Mouse (Mus musculus) liver, embryonic 14.5 days (tissue): ENCODE measurements around the gene Lrp2. TPM values are rescaled to one million over a fixed set of nuclear protein-coding genes. Genes with fewer than 3 reads are reported as not detected.

Experiments
- ATAC-seq: fragments of 200-750 bp; cut with Nextera tagmentation; 2 replicates; pipeline ENCODE4 v1.8.0; 2017; ENCODE audit warnings: moderate number of reproducible peaks, mild to moderate bottlenecking, moderate library complexity; ENCODE audit not compliant: insufficient read depth
- DNase-seq, 3 experiments: peaks; one replicate each; pipeline ENCODE4 v3.0.0-alpha.2; 2012 to 2013; ENCODE audit warnings: low read depth in 3 of 3, low spot score in 3 of 3
- H3K27ac ChIP-seq: fragments of 300-500 bp; sonication (generic); 2 replicates; pipeline ENCODE4 v1.5.1; 2014; ENCODE audit warnings: moderate library complexity, mild to moderate bottlenecking, control low read depth, inconsistent platforms
- H3K27me3 ChIP-seq: fragments of 300-500 bp; sonication (generic); 2 replicates; pipeline ENCODE4 v1.6.1; 2014; ENCODE audit warnings: mild to moderate bottlenecking, low read length, moderate library complexity; ENCODE audit not compliant: control insufficient read depth, insufficient read depth
- H3K36me3 ChIP-seq: fragments of 300-500 bp; sonication (generic); replicated peaks from 2 replicates; pipeline ENCODE4 v1.6.1; 2014; ENCODE audit warnings: low read depth; ENCODE audit not compliant: control insufficient read depth, insufficient read depth
- H3K4me1 ChIP-seq, 2 experiments: fragments of 200-500 bp in 1 of 2; fragments of 300-500 bp in 1 of 2; sonication (generic) in 1 of 2; replicated peaks; 2 replicates each; pipeline ENCODE4 v1.6.1; 2012 to 2014; ENCODE audit warnings: antibody characterized with exemption in 1 of 2, inconsistent platforms in 1 of 2, low read length in 1 of 2; ENCODE audit not compliant: control insufficient read depth in 2 of 2, insufficient read depth in 2 of 2
- H3K4me2 ChIP-seq: fragments of 300-500 bp; sonication (generic); 2 replicates; pipeline ENCODE4 v1.6.1; 2014; ENCODE audit warnings: low read depth, mild to moderate bottlenecking, control low read depth, moderate library complexity
- H3K4me3 ChIP-seq, 2 experiments: fragments of 200-500 bp in 1 of 2; fragments of 300-500 bp in 1 of 2; sonication (generic) in 1 of 2; 2 replicates each; pipeline ENCODE4 v1.5.1; 2012 to 2014; ENCODE audit warnings: low read depth in 2 of 2, low read length in 2 of 2, mild to moderate bottlenecking in 2 of 2, control low read depth in 1 of 2, inconsistent platforms in 1 of 2, moderate library complexity in 1 of 2; ENCODE audit not compliant: insufficient read depth in 1 of 2
- H3K9ac ChIP-seq: fragments of 300-500 bp; sonication (generic); replicated peaks from 2 replicates; pipeline ENCODE4 v1.6.1; 2014; ENCODE audit warnings: mild to moderate bottlenecking, control low read depth, moderate library complexity
- H3K9me3 ChIP-seq: fragments of 300-500 bp; sonication (generic); 2 replicates; pipeline ENCODE4 v1.6.1; 2016; ENCODE audit warnings: low read length, mixed read lengths; ENCODE audit not compliant: control insufficient read depth
- CTCF ChIP-seq: IDR thresholded peaks from 2 replicates; pipeline ENCODE4 v1.5.1; 2016; ENCODE audit warnings: antibody characterized with exemption, low read depth, control low read depth
- EP300 ChIP-seq: IDR thresholded peaks from 2 replicates; pipeline ENCODE4 v1.6.1; 2016; ENCODE audit warnings: antibody characterized with exemption, low read depth
- WGBS: fragments of 180-500 bp; shearing (Covaris S2); extraction: QIAGEN DNeasy Blood & Tissue Kit; methylation state at CpG from one replicate; pipeline ENCODE4 v1.1.7; 2014; ENCODE audit not compliant: insufficient replicate concordance; 5-methylcytosine and 5-hydroxymethylcytosine counted together
- polyA plus RNA-seq, 2 experiments: library from polyadenylated mRNA; depleted of rRNA in 1 of 2; stranded (reverse) in 1 of 2; unstranded in 1 of 2; fragments of >200 nt; fragmentation: Nextera tagmentation in 1 of 2; extraction: Ambion mirVana in 1 of 2; gene quantifications; 2 replicates each; pipeline versions ENCODE4 v1.2.1 to v1.2.3; 2012 to 2014

The Lrp2 gene
- polyA plus RNA-seq, 2 experiments = 0.07 to 0.11 TPM

DNA sequence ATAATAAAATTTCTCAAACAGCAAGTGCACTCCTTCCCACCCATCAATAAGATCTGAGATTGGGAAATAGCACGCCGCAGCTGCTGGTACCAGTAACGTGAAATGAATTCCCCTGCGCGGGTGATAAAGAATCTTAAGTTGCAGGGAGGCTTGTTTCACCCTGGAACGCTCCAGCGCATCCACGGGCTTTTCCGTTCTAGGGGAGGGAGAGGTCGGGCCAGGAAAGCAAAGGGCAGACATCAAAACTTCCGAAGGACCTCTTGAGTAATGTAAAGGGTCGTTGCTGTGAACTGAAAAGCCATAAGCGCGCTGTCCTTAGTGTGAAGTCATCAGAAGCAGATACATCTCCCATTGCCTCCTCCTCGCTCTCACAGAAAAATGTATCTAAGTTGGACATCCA is 26.5 kb downstream of the Lrp2 start:
- ATAC-seq (no peak), DNase-seq (no peak)
- WGBS = 65% methylated on average over 15 of the region's 15 CpGs
- no peak overlapping the region for H3K9ac ChIP-seq
- H3K4me1 ChIP-seq = peaks cover 0 to 7% of the 10 kb centered on the region in 2 experiments; a peak in 1 of 4 replicates
- no peaks in the 10 kb centered on the region for H3K36me3 ChIP-seq
- no peaks in the 10 kb centered on the region for H3K9me3 ChIP-seq
- no peak overlapping the region for H3K4me3 ChIP-seq
- no peaks in the 10 kb centered on the region for H3K27me3 ChIP-seq
- TF ChIP-seq EP300 (no peak), CTCF (no peak)
- H3K27ac ChIP-seq = no peak overlapping the region
- no peak overlapping the region for H3K4me2 ChIP-seq

DNA sequence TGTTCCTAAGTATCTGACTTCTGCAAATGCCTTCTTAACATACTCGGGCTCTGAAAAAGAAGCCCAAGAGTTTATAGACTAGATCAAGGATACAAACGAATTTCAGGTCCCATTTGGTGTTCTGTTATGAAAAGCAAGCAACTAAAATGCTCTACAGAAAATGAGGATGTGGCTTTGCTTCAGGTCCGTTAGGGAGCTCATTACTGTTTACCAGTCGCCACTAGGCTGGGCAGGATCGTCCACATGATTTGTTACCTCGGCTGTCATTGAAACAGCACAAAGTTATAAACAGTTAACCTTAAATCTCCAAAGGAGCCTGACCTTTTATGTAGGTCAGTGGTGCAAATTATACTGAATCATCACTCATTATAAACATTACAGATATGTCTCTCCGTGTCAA is 29.2 kb downstream of the Lrp2 start:
- H3K4me3 ChIP-seq = no peak overlapping the region
- no peaks in the 10 kb centered on the region for H3K4me1 ChIP-seq
- H3K36me3 ChIP-seq = no peaks in the 10 kb centered on the region
- ATAC-seq (no peak), DNase-seq (no peak)
- no peak overlapping the region for H3K9ac ChIP-seq
- H3K9me3 ChIP-seq = no peaks in the 10 kb centered on the region
- H3K27me3 ChIP-seq = no peaks in the 10 kb centered on the region
- TF ChIP-seq EP300 (no peak), CTCF (no peak)
- 30% methylated on average over 7 of the region's 7 CpGs for WGBS
- H3K27ac ChIP-seq = no peak overlapping the region
- H3K4me2 ChIP-seq = no peak overlapping the region

DNA sequence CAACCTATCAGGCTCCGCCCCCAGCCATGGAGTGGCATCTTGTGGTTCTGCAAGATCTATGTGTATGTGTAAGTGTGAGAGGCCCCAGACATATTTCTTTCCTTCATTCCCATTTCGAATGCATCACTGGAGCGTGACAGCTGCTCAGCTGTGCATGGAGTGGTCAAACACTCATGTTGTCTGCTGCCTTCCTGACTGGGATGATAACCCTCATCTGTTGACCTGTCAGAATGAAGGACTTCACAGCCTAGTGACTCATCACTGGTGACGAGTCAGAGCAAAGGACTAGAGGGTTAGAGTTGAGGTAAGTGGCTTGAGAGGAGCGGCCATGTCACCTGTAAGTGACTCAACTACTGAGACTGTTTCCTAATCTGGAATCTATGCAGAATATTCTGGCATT is 34.2 kb downstream of the Lrp2 start:
- Histone ChIP-seq H3K4me1 (no peaks in the 10 kb centered on the region), H3K36me3 (no peaks in the 10 kb centered on the region), H3K27ac (no peak overlapping the region), H3K4me2 (no peak overlapping the region), H3K27me3 (no peaks in the 10 kb centered on the region), H3K9ac (no peak overlapping the region), H3K4me3 (no peak overlapping the region), H3K9me3 (no peaks in the 10 kb centered on the region)
- no peak for ATAC-seq
- TF ChIP-seq CTCF (no peak), EP300 (no peak)
- DNase-seq = no peak
- WGBS = 51% methylated on average over 5 of the region's 5 CpGs

DNA sequence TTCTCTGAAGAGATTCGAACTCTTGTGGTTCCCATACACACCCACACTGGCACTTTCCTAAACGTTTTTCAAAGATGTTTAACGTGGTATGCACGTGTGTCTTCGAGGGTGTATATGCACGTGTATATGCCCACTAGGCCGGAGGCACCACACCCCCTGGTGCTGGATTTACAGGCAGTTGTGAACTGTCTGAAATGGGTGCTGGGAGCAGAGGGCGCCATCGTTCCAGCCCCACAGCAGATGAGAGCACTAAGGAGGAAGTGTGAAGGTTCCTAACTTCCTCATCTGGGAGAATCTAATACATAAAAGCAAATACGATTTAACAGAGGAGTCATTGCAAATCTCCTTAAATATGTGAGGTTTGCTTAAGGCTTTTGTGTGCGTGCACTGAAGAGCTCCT is 39.0 kb downstream of the Lrp2 start:
- no peak overlapping the region for H3K9ac ChIP-seq
- no peak overlapping the region for H3K4me3 ChIP-seq
- H3K4me1 ChIP-seq = no peaks in the 10 kb centered on the region
- DNase-seq = no peak
- 42% methylated on average over 11 of the region's 11 CpGs for WGBS
- no peak overlapping the region for H3K4me2 ChIP-seq
- TF ChIP-seq CTCF (no peak), EP300 (no peak)
- no peaks in the 10 kb centered on the region for H3K9me3 ChIP-seq
- H3K27me3 ChIP-seq = no peaks in the 10 kb centered on the region
- no peak overlapping the region for H3K27ac ChIP-seq
- H3K36me3 ChIP-seq = no peaks in the 10 kb centered on the region
- ATAC-seq = no peak

DNA sequence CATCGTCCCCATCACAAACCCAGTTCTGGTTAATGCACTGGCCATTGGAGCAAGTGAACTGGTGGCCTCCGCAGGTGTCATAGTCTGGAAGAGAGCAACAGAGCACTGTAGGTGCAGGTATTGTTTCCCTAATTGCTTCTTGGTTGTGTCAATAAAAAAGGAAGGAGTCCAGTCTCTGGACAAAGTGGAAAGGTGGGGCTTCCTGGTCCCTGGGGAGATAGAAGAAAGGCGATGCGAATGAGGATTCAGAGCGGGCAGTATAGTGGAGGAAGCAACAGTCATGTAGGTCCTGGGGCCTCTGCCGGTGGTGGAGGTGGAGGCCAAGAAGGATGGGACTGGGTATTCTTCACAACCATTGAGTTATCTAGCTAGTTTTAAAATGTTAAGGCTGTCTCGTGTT is 49.8 kb downstream of the Lrp2 start:
- Histone ChIP-seq H3K27me3 (no peaks in the 10 kb centered on the region), H3K4me1 (peaks cover 0 to 1% of the 10 kb centered on the region in 2 experiments; a peak in 1 of 4 replicates), H3K9ac (no peak overlapping the region), H3K9me3 (no peaks in the 10 kb centered on the region), H3K4me3 (no peak overlapping the region), H3K36me3 (no peaks in the 10 kb centered on the region), H3K27ac (no peak overlapping the region), H3K4me2 (no peak overlapping the region)
- 65% methylated on average over 7 of the region's 7 CpGs for WGBS
- no peak for DNase-seq
- no peak for TF ChIP-seq CTCF
- TF ChIP-seq EP300 = no peak
- ATAC-seq = no peak
